Mouse (Mus musculus): Measurements from ENCODE around the gene Fam3a.
A peak's percentile ranks its signal among the peaks of the same experiment; 100 is the strongest.
"Not testable (repeated sequence)": the region's sequence is repeated elsewhere in the genome, so short reads cannot be mapped to it uniquely, and the experiment has no call there.

Fam3a gene

DNA sequence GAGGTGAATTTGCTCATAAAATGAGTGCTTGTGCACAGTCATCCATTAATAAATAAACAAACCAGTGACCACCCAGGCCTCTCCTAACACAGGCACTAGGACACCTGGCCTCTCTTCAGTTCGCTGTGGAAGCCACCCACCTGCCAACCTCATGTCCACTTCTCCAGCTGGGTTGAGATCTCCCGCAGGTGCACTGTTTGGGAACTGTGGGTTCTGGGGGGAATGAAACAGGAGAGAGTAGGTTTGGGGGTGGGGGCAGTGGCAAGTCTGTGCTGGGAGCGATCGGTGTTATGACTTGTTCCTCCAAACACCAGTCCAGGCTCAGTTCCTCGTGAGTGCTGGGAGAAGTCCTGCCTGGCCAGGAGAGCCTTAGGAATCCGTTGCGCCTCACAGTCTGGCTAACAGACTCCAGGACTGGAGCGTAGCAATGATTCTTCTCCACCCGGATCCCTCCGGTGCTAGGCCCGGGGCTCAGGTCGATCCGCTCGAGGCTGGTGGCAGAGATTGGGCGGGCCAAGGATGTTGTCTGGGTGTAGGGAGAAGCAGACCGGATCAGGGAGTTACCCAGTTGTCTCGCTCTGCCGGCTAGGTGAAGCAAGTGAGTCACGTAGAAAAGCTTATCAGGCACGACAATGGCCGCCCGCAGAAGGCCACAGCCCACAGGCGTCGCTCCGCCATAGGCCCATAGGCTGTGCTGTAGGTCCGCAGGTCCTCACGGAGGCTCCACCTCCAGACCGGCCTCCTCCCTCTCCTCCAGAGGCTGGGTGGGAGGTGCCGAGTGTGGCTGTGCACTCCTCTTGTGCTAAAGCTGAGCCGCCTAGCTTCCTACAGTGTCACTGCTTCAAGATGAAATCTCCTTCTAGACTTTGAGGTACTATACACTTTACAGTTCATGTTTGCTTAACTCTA is at the start of gene Fam3a, which contains the start of gene Ikbkg:
Fam3a (minus strand) TSS at position 738 of the 909 bp plus-strand sequence.
Ikbkg (plus strand) TSS at position 756 of the 909 bp plus-strand sequence.
- peak; percentile 78 to 79 for DNase-seq (ENCODE audit: low spot score in 2 of 2)

DNA sequence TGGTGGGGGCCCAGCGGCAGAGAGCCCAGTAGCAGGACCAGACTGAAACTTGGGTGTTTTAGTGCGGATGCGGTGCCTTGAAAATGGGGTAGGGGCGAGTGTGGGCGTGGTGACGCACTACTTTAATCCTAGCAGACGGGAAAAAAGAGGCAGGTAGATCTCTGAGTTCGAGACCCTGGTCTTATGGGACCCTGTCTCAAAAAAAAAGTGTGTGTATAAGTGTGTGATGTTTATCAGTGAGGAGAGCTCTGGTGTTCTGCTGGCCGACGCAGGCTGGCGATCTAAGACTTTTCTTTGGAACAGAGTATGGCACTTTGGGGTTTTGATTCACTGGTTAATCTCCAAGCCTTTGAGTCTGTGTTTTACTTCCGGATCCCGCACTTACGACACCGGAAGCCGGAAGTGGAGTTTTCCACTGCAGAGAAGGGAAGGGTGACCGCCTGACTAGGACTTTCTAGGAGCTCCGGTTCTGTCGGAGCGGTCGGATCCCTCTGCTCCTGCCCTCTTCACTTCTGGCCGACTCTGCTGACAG is 36.3 kb upstream of the Fam3a start:
- peak in 1 of 2 experiments; percentile 55 for DNase-seq (ENCODE audit: low spot score in 2 of 2)

DNA sequence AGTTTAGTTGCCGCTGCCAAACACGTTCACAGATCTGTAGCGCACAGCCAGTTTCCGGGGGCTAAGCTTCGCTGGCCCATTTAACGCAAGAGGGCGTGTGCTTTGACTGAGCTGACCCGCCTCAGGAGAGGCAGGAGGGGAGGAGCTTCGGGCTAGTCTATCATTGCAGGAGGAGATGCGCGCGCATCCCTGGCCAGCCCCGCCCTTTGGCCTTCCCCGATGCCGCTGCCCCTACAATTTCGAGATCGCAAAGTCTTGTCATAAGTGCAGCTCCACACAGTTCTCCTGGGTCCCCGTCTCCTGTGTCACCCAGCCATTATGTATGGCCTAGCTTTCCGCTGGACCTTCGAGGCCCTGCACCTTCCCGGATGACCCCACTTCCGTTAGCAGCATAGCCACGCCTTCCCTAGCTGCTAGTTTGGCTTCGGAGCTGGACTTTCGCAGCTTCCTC is 35.8 kb upstream of the Fam3a start, which contains the start of gene G6pdx:
G6pdx (minus strand) TSS at position 369 of the 451 bp plus-strand sequence.
- peak; percentile 80 to 87 for DNase-seq (ENCODE audit: low spot score in 2 of 2)

DNA sequence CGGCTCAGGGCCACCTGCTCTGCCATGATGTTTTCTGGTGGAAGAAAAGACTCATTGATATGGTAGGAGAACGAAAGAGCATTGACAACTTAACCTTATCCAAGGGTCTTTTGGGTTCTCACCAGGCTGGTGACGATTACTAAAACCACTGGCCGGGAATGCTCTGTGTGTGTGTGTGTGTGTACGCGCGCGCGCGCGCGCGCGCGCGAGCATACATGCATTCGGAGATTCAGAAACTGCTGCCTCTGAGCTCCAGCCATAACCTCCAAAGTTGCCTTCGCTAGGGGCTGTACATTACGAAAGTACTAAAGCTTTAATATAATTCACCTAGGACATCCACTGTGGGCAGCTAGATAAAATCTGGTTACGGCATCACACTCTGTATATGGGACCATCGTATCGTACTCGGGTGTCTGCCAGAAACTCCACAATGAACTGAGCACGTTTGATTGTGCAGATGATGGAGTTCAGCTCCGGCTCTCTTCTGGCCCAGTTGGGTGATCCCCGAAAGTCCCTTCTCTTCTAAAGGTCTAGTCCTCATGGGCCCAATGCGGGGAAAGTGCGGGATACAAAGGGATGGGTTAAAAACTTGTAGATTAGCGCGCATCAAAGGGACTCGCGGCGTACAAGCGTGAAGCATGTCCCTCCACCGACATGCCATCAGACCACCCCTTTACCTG is 35.2 kb upstream of the Fam3a start:
- DNase-seq (ENCODE audit: low spot score in 2 of 2), result no peak

DNA sequence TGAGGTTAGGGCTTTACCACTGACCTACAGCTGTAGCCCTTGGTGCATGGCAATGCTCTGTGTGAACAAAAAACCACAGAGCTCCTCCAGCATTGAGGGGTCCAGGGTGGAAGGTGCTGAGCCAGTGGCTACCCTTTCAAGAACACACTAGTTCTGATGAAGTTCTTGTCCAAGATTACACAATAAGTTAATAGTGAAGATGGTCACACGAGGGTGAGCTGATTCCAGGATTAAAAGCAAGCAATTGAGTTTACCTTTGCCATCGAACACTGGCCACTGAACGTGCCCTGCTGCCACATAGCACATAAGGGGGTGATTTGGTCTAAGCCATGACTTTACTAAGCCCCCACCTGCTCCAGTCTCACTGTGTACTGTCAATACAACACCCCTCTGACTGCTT is 34.0 kb upstream of the Fam3a start:
- DNase-seq (ENCODE audit: low spot score in 2 of 2), result no peak

DNA sequence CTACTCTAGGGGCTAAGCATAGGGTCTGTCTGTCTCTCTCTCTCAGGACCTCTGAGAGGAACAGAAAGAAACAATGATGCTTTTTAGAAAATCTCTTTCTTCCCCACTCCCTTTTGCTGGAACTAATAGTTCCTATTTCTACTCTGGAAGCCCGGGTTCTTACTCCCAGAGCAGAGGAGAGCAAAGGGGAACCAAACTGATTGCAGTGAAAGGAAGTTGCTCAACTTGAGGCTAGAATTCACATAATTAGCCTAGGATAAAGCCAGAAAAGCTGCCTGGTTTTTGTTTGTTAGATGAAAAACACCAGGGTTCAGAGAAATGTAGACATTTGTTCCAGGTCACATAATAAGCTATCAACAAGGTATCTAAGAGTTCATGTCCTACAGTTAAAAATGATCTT is 33.2 kb upstream of the Fam3a start:
- DNase-seq (ENCODE audit: low spot score in 2 of 2), result no peak

DNA sequence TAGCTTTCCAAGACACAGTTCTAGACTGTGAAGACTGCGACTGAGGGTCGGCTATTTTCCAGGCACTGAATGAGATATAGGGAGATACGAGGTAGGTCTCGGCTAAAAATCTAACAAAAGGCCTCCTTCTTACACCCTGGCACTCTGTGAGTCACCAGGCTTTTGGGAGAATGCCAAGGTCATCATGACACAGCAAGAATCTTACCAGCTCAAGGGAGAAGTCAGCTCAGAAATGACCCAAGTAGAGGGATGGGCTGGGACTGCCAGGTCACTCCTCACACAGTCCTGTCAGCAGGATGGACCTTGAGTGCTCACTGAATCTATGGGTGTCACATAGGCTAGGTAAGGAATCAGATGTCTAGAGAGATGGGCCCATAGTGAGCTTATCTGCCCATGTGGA is 32.1 kb upstream of the Fam3a start:
- DNase-seq (ENCODE audit: low spot score in 2 of 2), result no peak

DNA sequence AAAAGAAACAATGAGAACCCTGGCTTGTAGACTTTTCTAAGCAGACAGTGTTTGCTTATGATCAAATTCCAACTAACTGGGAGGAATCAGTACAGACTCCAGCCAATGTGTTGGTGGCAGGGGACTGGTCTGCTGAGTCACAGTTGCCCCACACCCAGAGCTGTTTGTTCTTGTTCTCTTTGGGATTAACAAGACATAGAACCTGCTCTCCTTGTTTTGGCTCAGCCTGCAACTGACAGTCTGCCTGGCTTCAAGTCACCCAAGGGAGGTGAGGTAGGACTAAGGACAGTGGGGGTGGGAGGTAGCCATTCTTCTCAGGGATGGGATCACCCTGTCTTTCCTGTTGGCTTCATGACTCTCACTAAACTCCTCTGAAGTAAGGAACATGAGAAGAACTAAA is 31.4 kb upstream of the Fam3a start:
- no peak for DNase-seq (ENCODE audit: low spot score in 2 of 2)

DNA sequence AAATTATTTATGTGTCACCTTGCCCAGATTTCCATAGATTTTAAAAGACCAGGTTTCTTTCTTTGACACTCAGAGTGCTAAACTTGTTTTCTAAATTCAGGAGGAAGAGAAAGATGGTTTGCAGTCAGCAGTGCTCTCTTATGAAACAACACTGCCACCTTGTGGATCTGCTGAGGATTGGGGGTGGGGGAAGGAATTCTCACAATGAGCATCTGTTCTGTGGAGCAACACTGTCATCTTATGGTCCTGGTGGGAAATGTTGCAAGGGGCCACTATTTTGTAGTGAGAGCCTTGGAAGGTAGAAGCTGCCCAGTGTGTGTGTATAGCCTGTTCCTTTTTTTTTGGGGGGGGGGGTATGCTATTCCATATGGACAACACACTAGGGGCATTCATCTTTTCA is 20.3 kb upstream of the Fam3a start:
- DNase-seq (ENCODE audit: low spot score in 2 of 2), result peak in 1 of 2 experiments; percentile 41

DNA sequence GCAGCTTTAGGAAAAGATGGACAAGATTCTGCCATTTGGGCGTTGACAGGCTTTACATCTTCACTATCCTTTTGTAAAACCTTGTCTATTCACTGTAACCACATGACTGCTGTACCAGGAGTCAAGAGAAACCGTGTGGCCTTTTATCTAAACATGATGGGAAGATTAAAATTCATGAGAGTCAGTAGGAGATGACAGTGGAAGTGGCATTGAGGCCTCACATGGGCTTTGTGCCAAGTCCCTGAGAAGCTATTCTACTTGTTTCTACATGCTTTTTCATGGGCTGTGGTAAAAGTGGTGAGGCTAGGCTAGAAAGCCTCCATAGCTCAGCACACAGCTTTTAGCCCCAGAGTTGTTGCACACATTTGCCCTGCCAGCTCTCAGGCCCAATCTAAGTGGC is 15.3 kb upstream of the Fam3a start:
- DNase-seq (ENCODE audit: low spot score in 2 of 2), result no peak

DNA sequence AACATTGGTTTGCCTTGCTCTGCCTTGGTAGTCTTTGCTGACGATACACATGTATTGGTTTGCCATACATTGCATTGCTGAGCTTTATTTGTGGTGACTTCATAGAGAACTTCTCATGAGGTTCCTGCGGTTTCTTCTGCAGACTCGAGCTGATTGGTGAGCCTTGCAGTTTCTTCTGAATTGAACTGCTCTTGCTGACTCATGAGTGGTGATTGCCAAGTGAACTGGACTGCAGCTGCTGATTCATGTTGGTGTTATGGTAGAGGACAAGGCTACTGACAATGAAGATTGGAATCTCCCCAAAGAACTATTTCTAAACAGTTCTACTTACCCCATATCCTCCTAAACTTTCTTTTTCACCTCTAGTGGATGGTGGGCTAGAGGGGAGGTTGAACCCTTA is 7.1 kb upstream of the Fam3a start:
- no peak for DNase-seq (ENCODE audit: low spot score in 2 of 2)

DNA sequence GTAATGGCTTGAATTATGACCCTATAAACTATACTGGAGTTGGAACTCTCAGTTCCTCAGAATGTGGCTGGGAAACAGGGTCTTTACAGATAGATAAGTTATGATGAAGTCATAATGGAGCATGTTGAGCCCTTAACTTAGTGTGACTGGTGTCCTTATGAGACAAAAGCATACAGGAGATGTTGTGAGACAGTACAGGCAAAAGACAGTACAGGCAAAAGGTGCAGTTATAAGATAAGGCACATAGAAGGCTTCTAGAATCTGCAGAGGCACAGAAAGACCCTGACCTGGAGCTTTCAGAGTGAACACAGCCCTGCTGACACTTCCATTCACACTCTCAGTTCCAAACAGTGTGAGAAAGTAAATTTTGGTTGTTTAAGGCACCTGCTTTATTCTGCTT is 4.9 kb downstream of the Fam3a start:
- DNase-seq (ENCODE audit: low spot score in 2 of 2), result no peak

DNA sequence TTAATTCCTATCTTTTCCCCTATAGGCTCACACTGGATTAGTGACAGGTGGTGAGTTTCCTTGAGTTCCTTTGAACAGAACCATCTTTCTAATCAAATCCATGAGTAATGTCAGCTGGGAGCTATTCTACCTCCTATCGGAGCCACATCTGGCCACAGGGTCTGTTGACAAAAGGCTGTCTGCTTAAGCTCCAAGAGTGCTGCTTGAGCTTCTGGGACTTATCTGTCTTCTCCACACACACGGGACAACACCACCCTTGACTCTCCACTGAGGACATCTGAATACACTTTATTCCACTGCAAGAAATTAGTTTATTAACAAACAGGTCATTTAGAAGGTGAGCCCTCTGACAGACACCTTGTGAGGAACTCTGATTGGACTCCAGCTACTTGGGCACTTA is 8.6 kb downstream of the Fam3a start:
- DNase-seq (ENCODE audit: low spot score in 2 of 2), result no peak

DNA sequence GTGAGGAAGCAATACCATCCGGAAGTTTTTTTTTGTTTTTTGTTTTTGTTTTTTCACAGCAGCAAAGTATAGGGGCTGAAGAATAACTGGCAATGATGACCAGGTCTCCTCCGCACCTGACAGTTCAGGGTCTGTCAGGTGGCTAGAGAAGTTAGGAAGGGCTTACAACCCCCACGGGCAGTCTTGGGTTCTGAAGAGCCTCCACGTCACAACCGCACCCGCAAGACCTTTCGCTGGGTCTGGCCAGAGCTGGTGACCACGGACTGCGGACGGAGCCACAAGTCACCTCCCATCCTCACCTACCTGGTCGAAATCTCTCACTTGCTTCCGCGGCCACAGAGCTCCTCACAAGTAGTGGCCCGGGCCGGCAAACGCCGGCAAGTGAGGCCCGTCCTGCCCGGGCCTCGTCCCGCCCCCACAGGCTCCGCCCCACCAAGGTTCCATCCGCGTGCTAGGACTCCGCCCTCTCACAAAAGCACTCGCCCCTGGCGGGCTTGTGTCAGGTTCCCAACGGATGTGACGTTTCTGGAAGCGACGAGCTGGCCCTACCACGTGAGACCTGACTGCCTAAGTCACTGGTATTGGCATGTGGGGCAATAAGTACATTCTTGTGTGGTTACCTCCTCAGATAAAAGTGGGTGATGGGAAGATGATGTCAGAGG is 20.1 kb downstream of the Fam3a start, which contains the start of the genes Ubl4a and Slc10a3:
Ubl4a (minus strand) TSS at position 331 of the 662 bp plus-strand sequence.
Slc10a3 (minus strand) TSS at position 462 of the 662 bp plus-strand sequence.
- DNase-seq (ENCODE audit: low spot score in 2 of 2), result peak; percentile 79 to 87

DNA sequence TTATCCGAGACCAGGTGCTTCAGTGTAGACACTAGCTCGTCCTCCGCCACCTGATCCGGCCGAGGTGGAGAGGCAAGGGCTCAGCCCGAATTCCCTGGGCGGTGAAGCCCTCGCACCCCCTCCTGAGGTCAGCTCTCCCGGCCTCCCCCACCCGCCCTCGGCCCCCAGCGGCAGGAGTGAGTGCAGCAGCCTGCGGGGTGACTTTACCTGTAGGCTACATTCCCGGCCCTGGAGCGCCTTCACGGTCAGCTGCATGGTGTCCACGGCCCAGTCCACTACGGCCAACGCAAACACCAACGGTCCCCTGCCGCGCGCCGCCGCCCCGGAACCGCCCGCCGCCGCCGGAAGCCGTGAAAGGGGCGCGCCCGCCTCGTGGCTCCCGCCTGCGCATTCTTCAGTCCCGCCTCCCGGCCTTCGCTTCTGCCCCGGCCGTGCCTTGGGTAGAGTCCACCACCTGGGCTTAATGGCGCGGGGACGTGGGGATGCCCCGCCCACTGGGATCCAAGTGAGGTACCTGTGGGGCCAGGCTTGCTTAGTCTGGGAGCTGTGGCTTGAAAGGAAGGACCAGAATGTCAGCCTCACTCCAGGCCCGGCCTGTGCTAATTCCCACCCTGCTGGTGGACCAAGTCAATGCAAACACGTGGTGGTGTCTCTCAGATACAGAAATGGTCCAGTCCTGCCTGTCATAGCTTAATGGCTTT is 24.7 kb downstream of the Fam3a start:
- DNase-seq (ENCODE audit: low spot score in 2 of 2), result peak; percentile 65 to 72

DNA sequence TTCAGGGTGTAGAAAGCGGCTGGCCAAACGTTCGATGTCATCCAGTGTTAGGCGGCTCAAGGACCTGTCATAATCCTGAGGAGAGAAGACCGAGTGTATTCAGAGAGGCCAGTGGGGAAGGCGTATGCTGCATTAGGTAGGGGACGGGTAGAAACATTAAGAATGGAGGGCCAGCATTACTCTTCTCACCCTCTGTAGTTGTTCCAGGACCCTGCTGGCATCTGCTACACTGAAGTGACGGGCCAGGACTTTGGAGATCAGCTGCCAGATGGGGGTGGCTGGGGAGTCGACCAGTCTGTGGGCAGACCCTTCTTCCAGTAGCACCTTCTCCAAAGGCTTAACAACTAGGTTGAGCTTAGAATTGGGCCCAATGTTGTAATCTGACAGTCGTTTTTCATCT is 25.6 kb downstream of the Fam3a start:
- DNase-seq (ENCODE audit: low spot score in 2 of 2), result no peak

DNA sequence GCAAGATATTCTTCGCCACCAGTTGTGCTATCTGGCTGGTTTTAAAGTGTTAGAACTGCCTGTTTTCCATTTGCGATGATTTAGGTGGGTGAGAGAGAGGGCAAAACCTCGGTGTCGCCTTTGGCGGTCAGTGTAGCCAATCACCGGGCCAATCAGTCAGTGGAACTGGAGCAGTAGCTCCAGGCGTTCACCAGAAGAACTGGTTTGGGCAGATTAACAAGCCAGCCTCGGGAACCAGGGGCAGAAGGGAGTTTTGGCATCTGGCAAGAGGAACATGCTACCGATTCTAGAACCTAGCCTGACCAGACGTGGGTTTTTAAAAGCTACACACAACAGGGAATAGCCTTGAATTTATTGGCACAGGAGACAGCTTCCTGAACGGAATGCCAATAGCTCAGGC is 33.9 kb downstream of the Fam3a start:
- no peak for DNase-seq (ENCODE audit: low spot score in 2 of 2)

DNA sequence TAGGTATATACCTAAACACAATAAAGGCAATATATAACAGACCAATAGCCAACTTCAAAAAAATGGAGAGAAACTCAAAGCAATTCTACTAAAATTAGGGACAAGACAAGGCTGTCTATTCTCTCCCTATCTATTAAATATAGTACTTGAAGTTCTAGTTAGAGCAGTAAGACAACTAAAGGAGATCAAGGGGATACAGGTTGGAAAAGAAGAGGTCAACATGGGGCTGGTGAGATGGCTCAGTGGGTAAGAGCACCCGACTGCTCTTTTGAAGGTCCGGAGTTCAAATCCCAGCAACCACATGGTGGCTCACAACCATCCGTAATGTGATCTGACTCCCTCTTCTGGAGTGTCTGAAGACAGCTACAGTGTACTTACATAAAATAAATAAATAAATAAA is 36.0 kb downstream of the Fam3a start:
- not testable (repeated sequence) for DNase-seq (ENCODE audit: low spot score in 2 of 2)

DNA sequence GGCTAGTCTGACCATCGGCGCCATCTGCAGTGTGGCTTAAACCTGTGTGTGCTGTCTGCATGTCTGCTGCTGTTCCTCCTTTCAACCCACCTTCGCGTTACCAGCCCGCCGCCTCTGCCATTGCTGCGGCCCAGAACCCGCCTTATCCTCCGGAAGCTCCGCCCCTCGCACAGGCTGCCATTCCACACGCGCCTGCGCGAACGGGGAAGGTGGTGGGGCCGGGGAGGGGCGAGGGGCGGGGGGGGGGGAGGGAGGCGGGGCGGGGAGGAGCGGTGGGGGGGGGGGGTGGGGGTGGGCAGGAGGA is 39.7 kb downstream of the Fam3a start, which contains the start of gene Lage3:
Lage3 (minus strand) TSS at position 152 of the 304 bp plus-strand sequence.
- DNase-seq (ENCODE audit: low spot score in 2 of 2), result peak; percentile 71 to 72

DNA sequence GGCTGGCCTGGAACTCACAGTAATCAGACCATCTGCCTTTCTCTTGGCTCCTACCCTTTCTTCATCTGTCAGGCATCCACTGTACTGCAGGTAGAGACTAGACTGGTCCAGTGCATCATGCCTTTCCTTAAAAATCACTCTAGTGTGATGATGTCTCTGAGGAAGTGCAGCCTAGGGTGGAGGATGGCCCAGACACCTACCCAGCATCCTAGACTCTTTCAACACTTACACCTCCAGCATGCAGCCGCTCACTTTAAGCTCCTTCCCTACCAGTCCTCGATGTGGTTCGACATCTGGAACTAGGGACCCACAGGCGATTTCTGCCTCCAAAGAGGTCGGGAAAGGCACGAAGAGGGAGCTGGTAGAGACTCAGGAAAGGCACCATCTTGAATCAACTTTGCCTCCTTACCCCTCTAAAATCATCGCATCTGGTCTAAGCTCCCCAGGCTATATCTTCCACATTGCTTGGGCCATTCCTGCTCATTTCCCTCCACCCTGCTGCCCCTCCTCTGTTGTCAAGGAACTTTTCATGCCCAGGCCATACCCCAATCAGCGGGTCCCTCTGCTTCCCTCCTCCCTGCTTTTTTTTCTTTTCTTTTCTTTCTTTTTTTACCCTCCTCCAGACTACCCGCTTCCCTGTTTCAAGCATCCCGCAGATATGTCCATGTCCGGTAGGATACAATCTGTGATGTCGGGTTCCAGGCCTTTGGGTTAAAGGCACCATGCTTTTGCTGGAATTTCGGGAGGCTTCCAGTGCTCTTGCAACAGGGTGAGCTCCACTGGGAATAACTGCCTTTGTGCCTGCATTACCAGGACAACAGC is 40.2 kb downstream of the Fam3a start:
- no peak for DNase-seq (ENCODE audit: low spot score in 2 of 2)

Measured in urinary bladder, postnatal 4 days (tissue).